Mouse (Mus musculus): ENCODE measurements around the gene Rsph3b.

DNA sequence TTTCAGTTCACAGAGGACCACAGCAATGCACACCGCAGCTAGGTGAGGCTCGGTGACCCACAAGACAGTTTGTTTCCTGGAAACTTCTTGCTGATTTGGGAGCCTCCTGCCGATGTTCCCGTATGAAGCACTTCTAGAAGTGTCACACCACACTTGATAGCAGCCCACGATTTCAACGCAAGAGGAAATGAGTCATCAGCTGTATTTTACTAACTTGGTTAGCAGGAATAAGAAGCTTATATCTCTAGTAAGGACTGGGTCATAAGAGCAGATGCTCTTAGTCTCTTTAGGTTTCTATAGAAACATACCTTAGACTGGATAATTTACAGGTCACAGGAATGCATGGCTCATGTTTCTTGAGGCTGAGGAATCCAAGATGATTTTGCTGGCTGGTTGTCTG, 67.2 kb downstream of the Rsph3b start:
- TF ChIP-seq CTCF (IDR thresholded peaks at IDR 0.05; ENCODE audit: low read depth) (no peak), EP300 (IDR thresholded peaks at IDR 0.05; ENCODE audit: low read depth) (no peak)
